Mouse (Mus musculus) heart, postnatal 25 days (tissue): ENCODE measurements around the gene Myod1. TPM values are rescaled to one million over a fixed set of nuclear protein-coding genes. Genes with fewer than 3 reads are reported as not detected.

Experiments
- DNase-seq: peaks from one replicate; pipeline ENCODE4 v3.0.0; 2022; ENCODE audit warnings: low spot score
- intact Hi-C: fragments of 180-260 bp; cut with DNase I; formaldehyde crosslinking; loops from one replicate; pipeline ENCODE4 v1.15.1; 2025
- total RNA-seq, 2 experiments: library from RNA; stranded (reverse); gene quantifications; 2 replicates each; pipeline ENCODE4 v1.2.3; 2021

The Myod1 gene
- total RNA-seq, 2 experiments from 2014 or later, result not detected

DNA sequence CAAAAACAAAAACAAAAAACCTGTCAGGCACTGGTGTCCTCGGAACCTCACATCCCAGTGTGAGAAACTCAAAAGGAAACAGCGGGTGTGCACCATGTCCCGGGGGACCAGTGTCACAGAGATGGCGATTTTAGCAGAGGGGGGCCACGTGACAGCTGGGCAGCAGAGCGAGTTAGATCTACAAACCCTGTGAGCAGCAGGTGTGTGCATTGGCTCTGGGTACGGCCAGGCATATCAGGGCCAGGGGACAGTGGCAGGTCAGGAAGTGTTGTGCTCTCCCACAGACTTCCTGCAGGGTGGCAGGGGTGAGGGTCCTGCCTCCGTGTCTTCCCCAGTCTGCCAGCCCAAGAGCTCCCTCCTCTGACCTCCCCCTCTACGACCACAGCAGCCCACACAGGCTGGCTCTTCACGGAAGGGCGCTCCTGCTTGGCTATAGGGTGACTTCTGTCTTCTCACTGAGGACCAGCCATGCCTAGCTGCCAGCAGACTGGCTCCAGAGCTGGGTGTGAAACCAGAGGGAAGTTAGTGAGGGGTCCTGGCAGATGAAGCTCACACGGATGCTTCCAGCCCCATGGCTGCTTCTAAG lies 33.0 kb downstream of the Myod1 start:
- intact Hi-C loops, result no loop called here

DNA sequence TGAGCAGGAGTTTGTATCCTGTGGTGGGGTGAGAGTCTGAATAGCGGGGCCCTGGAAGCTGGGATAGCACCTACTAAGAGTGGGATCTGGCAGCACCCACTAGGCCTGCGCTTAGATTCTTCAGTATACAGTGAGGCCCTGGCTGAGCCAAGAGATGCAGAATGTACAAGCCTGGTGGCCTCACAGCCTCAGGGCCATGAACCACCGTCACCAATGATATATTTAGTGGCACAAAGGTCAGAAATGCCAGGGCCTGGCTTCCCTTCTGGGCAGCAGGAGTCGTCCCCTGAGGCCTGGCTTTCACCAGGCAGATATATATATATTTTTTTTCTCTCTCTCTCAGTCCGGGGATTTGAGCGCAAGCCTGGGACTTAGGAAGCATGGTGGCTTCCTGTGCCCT lies 34.5 kb downstream of the Myod1 start:
- DNase-seq, result no peak
- intact Hi-C loops, result no loop called here

More for the DNA sequence above, 33.0 kb downstream of the Myod1 start:
- DNase-seq, result no peak

DNA sequence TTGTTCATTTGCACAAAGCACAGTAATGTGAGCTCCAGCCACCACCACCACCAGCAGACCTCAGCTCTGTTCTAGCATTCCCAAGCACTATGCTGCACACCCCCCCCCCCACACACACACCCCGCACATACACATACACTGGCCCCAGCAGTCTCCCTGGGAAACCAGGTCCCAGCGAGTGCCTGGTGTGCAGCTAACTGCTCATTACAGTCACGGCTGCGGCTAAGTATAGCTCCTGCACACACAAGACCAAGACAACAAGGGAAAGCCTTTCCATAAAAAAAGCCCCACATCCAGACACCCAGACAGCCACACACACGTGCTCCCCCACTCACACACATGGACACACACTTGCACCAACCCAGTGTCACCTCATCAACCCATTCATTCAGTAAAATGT lies 36.5 kb downstream of the Myod1 start:
- no peak for DNase-seq
- intact Hi-C loops, result no loop called here

DNA sequence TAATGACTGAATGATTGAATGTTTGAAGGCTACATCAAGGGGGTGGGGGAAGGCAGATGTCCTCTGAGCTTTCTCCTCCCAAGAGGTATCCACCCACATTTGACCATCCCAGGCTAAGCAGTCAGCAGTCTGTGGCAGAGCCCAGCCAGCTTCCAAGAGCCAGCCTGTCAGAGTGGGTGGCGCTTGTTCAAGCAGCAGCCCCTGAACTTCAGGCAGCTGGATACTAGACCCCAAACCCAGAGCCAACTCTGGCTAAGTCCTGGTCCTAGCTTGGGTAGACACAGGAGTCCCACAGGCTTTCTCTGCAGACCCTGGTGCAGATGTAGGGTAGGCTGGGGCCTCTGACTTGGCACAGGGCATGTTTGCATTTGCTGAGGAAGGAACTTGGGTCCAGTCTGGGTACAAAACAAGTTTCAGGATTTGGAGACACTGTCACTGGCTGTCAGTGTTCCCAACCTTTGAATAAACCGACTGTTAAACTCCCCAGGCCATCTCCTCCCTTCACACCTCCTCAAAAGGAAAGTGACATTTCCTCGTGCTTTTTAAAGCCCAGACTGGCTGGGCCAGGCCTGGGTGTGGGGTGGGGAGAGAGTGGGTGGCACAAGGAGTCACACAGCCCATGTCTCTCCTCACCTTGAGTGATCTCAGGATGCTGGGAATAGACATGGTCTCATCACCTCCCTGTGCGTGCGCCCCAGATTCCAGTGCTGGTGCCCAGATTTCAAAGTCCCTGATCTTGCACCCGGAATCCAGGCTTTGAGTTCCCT lies 37.9 kb downstream of the Myod1 start:
- no peak for DNase-seq
- intact Hi-C loops, result no loop called here

DNA sequence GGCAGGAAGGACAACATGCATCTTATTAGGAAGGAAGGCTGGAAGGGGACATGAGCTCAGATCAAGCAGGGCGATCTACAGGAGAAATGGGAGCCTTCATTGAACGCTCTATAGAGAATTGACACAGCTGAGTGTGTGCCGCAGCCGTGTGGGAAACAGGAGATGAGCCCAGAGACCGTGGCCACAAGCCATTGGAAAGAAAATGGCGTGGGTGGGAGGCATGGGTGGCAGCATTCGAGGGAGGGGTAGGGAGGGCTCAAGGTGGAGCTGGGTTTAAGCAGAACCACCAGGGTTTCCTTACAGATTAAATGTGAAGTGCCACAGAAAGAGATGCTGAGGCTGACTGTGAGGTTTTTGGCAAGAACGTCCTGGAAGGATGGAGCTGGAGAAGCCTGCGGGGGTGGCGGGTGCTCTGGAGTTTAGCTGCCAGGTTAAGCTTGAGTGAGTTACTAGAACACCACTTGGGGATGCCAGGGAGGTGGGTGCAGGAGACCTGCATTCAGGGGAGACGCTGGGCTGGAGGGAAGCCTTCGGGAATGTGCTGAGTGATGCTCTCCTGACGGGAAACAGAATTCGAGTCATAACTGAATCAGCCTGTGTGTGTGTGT lies 39.6 kb downstream of the Myod1 start:
- intact Hi-C loops, result no loop called here
- DNase-seq, result no peak

DNA sequence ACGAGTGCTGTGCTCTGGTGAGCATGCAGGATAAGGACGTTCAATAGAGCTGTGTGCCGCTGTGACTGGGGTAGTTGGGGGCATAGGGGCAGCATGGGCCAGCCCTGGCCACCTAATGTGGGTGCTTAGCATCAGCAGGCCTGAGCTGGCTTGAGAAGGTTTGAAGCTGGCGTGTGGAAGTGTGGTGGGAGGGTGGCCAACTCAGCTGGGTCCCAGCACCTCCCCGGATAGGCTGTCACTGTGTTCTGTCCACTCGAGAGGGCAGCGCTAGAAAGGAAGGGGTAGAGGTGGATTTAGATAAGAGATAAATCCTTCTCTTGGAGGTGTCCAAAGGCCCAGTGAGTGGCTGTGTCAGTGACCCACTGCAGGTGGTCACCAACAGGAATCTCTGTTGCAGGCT lies 41.2 kb downstream of the Myod1 start:
- intact Hi-C loops, result no loop called here
- no peak for DNase-seq

DNA sequence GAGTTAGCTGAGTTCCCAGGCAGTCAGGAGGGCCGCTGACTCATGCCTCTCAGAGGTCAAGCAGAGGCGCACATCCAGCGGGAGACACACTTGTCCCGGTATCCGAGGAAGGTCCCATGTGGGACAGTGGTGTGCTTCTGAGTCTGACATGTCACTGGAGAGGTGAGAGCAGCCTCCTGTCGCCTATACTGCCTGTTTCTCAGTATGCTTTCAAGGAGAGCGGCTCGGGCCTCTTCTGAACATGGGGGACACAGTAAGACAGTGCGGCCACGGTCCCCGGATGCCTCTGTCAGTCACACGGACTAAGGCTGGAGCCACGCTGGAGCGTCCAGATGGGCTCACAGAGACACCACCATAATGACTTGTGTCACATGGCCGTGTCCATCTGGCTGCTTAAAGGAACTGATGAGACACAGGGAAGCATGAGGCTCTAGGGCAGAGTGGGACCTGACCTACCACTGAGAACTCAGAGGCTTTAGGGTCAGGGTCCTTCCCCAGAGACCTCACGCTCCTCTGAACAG lies 41.9 kb downstream of the Myod1 start:
- DNase-seq, result no peak

DNA sequence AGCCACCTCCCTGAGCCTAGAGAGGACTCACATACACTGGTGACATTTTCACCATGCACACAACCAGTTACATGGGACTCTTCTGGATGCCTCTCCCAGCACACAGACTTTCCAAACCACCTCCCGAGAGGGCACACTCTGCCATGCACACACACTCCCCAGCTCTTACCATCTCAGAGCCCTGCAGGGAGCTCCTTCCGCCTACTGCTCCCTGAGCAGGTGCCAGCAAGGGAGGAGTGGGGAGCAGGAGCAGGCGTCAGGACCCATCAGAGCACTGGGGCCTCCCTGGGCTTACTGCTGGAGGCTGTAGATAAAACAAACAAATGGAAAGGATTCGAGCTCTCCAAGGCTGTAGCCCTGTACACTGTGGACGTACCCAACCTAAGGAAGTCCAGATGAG lies 45.3 kb downstream of the Myod1 start:
- DNase-seq, result no peak
- intact Hi-C loops, result no loop called here

More for the DNA sequence above, 41.9 kb downstream of the Myod1 start:
- intact Hi-C loops, result no loop called here

DNA sequence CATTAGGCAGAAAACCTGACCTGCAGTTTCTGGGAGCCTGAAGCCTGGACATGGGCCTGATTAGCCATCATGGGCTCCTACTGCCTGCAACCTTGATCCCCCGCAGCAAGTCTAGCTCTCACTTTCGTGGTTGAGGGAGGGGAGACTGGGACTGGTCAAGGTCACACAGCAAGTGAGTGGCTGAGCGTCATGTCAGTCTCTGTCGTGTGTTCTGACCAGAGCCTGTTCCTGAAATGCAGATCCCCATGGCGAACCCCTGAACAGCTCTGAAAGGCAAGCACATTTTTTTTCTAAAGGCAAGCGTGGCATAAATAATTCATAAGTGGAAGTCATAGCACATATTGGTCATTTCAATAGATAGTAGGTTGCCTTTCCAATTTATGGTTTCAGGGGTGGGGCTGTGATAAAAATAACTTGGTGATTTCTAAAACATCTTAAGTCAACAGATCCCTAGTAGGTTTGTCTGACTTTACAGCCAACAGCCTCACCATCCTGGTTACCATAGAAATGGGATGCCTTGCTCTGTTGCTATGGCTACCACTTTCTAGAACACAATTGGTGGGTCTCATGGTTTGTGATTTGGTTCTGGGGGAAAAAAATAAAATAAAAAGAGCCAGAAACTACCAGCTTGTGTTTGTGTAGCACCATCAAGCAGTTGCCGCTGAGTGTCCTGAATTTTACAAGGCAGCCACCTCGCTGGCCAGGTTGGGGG lies 45.9 kb downstream of the Myod1 start:
- no peak for DNase-seq
- intact Hi-C loops, result no loop called here

DNA sequence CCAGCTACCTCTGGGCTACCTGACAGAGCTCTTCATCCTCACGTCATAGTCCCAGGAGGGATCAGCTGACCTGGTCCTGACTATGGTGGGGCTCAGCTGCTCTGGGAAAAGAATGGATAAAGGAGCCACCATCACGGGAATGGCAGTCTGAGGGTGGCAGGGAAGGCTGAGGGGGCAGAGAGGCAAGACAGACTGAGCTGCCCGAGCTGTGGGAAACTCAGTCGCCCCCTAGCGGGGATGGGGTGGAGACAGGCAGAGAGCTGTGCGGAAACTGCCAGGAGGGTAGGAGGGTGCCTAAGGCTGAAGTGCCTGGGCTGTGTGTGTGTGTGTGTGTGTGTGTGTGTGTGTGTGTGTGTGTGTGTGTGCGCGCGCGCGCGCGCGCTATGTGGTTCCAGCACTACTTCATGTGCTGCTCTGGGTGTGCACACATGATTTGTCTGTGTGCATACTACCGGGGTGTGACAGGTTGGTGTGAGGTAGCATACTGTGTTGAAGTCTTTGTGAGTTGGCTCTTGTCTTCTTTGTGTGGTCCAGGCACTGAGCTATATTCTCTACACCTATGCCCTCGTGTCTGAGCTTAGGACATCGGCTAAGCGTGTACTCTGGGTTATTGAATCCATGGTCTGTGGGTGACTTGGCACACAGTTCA lies 46.6 kb downstream of the Myod1 start:
- DNase-seq, result no peak
- intact Hi-C loops, result no loop called here

DNA sequence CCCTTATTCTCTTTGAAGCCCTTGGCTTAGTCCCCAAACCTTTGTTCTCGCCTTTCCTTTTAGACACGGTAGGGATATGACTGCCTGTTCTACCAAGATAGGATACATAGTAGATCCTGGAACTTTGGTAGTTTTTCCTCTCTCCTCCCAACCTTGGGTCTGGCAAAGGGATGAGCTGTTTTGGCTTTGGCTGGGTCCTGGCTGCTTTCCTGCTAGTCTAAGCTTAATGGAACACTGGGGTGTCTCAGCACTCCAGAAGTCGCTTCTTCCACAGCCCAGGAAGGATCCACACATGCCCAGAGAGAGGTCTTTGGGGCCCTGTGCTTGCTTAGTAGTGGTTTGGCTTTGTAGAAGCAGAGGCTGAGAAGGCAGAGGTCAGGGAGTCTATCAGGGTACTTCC lies 47.7 kb downstream of the Myod1 start:
- no peak for DNase-seq
- intact Hi-C loops, result no loop called here

DNA sequence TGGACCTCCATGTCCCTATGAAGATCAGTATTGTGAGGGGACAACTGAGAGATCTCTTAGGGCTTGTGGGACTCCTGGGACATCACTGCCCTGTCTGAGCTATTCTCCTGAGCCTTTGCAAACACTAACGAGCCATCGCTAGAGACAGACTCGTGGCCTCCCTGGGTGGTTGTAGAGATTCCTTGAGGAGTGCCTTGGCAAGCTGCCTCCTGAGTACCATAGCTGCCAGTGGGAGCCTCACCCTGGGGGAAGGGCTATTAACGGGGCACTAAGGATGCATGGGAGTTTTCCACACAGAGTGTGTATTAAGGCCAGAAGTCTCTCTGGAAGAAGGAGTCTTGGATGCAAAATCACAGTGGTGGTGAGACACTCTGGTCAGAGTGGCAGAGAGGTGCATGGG lies 48.7 kb downstream of the Myod1 start:
- no peak for DNase-seq
- intact Hi-C loops, result no loop called here

Other genes starting within 250 kb of the Myod1 start
- 10 to 100 TPM; 52.4 to 54.4 TPM for gene Abcc8, start 196.4 kb upstream of the Myod1 start, total RNA-seq
- 1 to 10 TPM; 7.4 to 8.6 TPM for gene Ush1c, start 138.0 kb upstream of the Myod1 start, total RNA-seq
- not detected for gene Otog, start 135.5 kb upstream of the Myod1 start, total RNA-seq
- gene Kcnc1, start 20.0 kb downstream of the Myod1 start, total RNA-seq, result under 1 TPM; 0.03 to 0.05 TPM